Mouse (Mus musculus) activated CD4-positive, CD25-positive, alpha-beta regulatory T cell, adult 4 months (primary cell): ENCODE measurements at regions not wholly inside any gene's neighbourhood (a gene's known extent, or its start where the extent isn't known, plus 50 kb on each side); places are given as distances from the start of the nearest gene placed in this dataset.

Experiments
- ATAC-seq: one replicate; pipeline ENCODE4 v1.8.0; 2017

DNA sequence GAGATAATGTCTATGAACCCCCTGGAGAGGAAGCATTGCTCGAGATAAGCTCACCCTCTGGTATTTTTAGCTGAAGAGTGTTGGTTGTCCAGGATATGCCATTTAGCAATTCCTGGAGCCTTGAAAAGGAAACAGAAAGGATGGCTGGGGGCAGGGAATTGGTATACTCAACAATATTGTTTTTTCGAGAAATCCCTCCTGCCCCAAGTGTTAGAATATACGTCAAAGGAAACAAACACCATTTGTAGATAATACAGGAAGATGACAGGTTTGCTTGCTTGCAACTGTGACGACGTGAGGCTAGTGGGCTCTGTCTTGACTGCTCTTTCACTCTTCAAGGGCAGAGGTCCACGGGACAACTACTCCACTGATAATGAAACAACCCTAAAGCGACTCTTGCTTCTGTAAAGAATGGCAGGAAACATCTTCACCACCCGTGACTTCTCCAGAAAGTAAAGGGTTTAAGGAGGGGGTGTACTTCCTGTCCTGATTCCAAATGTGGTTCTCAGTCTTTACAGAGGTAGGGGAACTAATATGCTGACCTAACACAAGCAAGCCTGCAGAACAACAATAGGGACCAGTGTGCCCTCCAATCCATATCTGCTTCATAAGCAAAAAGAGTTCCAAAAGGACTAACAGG lies 270.3 kb downstream of the Ets1 start:
- ATAC-seq: peak; percentile 57

DNA sequence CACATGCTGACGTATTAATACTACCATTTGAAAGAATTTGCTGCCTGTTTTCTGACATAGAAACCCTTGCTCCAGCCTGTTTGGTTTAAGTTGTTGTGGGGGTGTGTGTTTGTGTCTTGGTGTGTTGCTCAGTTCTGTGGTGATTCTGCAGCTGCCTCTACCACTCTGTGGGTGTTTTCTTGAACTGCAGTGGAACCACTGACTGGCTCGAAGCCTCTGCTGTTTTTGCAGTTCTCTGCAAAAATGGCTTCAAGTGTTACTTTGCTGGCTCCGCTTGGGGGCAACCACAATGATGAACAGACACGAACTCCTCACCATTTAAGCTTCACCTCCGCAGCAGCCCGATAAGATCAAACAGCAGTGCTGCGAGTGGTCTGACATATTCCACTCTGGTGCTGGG lies 274.6 kb downstream of the Ets1 start:
- peak; percentile 55 for ATAC-seq

DNA sequence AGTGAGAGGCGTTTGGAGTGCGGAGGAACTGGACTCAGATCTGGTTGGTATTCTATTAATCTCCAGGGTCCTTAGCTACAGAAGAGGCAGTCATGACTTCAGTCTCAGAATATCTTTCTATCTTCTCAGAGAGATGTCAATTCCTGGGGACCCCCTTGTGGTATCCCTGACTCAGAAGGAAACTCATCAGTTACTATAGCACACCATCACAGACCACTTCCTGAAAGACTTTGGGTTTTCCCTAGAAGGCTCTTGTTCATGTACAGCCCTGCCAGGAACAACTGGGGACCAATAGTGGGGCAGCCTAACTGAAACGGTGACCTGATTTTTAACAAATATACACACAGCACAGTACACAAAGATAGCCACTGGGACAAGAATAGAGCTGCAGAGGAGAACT lies 279.6 kb downstream of the Ets1 start:
- peak; percentile 83 for ATAC-seq

DNA sequence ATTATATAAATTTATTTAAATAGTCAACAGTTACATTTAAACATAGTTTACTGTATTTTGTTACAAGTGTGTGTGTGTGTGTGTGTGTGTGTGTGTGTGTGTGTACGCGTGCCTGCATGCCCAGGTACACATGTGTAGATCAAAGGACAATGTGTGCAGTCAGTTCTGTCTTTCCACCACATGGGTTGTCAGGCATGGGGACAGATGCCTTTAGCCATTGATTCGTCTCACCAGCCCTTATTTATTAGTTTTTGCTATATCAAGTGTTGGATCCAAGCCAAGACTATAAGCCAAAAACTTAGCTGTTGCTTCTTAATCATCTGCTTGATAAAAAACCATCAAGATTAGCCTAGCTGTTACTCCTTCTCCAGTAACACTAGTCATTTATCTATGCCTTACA lies 280.7 kb downstream of the Ets1 start:
- ATAC-seq: no peak

DNA sequence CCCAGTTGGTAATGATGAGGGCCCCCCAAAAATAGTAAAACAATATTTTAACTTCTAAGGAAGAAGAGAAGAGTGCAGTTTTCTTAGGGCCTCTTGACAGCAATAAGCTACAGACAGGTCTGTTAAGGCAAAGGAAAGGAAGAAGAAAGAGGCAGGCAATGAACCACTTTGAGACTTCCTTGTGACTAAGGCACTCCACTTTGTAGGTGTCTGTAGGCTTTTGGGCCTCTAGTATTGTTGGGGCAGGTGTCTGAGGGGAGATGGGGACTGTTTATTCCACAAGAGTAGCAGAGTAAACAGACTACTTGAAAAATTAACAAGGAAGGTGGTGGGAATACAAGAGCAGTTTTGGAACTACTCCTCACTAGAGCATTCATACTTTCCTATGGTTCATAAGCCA lies 287.9 kb downstream of the Ets1 start:
- ATAC-seq: no peak

DNA sequence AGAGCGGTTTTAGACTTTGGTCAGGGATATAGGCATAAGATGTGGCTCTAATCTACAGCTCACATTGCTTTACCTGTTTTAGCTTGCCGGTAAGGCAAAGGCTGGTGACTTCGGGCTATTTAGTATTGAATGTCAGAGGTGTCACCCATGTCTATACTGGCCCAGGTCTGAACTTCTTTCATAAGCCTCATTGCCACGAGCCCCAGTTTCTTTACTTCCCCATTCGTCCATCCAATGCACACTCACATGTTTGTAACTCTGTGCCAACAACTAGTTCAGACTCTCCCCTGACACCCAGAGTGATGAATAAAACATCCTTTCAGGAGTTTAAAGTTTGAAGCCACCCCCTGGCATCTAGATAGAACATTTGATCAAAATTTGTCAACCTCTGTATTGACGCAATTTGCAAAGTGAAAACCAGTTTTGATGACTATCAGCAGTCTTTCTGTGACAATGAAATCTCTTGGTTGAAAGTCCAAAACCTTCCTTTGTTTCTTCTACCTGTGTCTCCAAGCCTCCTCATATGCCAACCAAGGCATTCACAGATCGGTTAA lies 288.4 kb downstream of the Ets1 start:
- no peak for ATAC-seq

DNA sequence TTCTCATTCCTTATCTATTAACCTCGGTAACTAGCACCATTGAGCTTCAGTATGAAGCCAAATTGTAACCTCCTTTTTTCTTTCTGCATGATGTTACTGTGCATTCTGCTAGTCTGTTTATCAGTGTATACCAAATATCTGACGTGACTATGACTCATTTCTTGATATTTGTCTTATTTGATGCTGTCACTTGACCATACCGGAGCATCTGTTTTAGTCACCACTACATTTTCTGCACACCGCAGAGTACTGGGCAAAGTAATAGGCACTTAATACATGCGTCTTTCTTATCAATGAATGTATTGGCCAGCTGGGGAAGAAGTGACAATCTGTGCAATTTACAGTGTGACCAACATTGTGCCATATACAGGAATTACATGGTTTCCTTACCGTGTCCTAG lies 289.0 kb downstream of the Ets1 start:
- ATAC-seq: no peak

DNA sequence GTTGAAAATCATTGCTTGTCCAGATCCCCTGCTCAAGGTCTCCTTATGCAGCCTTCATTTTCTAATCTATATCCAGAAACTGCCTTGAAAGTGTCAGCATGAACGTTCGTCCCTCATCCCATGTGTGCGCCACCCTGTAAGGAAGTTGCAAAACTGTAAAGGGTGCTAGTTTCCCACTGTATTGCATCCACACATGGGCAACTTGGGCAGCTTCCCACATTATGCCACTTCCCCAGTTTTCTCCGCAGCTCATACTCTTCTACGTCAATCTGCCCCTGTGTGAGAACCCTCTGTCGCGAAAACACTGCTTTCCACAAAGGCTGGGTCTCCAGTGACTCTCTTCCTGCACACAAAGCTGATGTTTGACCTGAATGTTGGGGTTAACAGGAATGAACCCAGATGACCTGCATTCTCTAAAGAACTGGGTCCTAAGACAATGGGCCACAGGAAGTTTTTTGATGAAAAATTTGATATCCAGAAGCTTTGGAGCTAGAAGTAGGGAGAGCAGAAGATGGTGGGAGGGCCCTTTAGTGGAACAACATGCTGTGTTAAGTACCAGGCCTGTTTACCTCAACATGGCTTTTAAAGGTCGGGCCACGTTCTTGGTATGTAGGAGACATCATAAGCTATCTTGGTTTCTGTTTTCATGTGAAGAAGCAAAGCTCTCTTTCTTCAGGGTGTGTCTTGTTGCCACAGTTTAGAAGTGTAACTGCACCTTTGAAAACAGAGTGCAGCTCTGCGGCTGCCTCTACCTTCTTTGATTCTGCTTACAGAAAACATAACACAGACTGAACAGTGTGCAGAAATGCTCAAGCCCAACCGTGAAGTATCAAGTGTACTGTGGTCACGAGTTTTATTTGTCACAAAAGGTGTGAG lies 289.9 kb downstream of the Ets1 start:
- ATAC-seq: peak; percentile 49

DNA sequence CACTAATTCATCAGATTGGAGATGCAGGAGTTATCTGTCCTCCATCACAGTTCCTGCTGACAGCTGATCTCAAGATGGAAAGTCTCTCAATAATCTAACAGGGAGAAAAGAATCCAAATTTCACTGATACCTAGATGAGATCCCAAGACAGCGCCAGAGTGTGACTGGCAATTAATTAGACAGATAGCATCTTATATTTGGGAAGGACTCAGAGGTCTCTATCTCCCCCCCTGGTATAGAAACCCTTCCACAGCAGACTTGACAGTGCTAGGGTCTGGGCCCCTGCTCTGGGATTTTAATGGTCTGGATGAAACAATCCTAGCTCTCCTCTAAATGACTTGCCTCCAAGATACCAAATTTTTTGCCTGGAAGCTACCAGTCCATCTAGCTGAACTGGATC lies 291.6 kb downstream of the Ets1 start:
- no peak for ATAC-seq

DNA sequence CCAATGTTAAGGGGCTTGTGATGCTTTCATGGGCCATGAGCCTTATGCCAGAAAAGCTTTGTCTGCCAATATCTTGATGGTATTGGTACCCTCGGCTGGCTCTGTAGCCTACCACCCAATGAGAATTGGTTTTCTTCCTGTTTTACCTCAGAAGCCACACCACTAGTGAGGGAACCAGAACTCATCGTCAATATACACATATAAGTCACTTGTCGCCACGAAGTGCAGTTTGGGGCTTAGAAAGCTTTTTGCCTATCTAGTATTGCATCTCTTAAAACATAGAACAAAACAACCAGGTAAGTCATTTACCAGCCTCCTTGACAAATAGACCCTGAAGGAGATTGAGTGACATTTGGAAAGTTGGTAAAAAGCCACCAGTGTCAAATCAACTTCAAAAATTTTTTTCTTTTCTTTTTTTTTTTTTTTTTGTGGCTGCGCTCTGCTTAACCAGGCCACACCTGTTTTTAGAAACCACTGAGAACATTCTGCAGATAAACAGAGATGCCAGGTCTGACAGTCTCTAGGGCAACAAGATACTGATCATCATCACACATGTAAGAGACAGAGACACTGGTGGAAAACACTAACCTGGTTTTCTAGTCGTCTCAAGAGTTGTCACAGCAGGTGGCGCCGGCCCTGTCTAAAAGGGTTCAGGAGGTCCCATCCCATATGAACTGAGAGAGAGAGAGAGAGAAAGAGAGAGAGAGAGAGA lies 292.4 kb downstream of the Ets1 start:
- peak; percentile 67 for ATAC-seq

DNA sequence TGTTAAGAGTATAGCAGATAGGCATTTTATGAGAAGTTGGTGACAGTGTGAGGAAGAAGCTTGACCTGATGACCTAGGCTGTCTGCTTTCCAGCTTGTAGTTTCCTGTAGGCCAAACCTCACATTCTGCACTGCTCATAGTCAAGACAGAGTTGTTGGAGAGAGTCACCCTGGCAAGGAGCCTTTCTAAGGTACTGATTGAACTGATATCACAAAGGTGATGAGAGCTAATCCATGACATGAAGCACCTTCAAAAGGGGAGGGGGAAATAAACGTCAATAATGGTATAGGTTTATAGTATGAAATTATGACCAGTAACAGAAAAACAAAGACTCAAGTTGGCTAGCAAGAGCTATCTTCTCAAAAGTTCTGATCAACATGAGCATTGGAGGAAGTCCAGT lies 293.3 kb downstream of the Ets1 start:
- no peak for ATAC-seq

DNA sequence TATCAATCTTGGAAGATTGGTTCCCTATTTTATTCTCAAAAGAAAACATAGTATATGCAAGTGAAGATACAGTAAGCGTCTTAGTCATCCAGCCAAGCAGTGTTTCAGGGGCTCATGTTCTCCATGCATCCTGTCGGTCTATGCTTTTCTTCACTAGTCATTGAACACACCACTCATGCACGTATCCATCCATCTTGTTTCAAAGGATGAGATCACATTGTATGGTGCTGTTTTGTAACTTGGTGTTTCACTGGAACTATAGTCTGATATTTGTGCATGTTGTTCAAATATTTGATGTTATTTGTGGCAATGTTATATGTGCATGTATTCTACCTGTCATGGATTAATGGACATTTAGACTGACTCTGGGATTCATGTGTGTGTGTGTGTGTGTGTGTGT lies 293.8 kb downstream of the Ets1 start:
- ATAC-seq: no peak

DNA sequence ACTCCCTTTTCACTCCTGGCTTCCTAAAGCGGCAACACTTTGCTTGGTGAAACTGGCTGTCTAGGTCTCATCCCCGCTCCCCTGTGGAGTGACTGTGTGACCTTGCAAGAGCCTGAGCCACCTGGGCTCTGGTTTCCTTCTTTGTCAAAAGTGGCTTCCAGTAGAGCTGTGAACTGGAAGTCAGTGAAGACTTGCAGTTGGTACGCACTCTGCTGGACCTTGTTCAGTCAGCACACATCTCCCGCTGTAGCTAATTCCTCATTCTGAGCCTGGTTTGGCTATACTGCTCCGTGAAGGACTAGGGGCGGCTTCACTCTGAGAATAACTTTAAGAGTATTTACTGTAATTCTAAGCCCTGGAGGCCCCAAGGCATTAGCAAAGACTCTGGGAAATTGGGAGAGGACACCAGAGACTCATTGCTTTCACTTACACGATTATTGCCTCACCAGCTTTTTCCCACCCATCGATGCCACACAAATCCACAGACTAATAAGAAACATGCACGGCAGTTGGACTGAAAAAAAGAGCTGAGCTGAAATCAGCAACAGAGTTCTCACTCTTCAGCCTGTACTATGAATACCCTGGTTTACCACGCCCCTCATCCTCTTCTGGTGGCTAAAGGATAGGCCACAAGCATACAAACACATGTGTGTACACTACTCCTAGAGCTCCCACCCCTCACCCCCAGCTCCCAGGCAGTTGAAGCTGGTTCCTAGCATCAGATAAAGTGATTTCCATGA lies 295.4 kb downstream of the Ets1 start:
- no peak for ATAC-seq

DNA sequence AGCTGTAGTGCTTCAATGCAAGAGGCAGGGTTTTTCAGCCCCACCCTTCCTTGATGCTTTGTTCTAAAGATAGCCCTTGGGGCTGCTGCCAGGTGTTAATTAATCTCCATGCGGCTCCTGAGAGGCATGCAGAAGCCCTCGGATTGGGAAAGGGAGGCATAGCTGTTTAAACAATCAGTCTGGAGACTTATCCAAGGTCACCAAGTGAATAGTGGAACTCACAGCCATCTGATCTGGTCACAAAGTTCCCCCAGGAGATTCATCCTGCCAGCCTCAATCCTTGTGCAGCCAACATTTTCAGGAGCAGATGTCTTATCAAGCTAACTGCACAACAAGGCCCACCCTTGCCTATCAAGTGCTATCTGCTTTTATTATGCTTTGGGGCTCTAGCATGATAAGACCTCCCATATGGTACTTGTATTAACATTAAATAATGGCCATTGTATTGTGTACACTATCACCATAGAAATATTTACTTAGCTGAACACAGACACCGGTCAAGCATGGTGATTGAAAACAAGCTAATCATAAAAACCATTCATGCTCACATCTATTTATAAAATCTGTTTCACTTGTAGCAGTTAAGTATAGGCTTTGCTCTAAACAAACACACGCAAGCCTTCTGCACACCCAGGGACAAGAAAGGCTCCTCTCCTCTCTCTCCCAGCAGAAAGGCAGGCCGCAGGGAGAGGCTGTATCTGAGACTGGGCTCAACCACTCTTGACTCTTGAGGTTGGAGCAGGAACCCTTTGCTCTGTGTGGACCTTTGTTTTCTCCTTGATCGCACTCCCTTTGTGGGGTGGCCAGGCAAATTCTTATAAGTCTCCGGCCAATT lies 297.4 kb downstream of the Ets1 start:
- no peak for ATAC-seq

DNA sequence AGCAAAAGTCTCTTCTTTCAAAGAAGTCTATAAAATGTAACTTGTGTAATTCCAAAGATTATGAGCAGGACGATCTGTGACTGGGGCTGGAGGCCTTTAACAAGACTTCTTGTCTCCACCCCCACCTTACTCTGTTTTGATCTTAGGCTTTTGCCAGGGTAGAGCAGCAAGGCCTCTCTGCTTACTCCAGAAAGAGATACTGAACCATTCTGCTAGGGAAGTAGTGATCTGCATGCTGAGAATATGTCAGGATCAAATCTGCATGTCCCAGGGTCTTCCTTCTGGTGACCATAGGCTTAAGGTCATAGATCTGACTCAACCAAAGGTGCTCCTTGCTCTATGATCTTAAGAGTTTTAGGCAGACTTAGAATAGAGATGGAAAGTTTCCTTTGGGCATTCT lies 298.4 kb downstream of the Ets1 start:
- no peak for ATAC-seq

DNA sequence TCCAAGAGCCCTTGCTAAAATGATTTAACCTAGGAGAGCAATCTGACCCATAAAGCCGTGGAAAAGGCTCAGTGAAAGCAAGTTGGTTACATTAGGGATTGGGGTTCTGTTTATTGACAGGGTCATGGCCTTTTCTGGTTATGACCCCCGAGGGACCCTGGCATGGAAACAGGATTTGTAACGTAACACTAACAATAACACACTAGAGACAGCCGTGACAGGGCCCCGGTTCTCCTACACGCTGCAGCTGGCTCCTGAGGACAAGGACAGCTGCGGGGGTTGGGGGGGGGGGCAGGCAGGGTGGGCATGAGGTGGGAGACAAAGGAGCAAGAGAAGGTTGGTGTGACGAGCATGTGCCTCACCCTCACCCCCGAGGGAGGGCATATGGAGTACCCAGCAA lies 300.4 kb downstream of the Ets1 start:
- no peak for ATAC-seq

DNA sequence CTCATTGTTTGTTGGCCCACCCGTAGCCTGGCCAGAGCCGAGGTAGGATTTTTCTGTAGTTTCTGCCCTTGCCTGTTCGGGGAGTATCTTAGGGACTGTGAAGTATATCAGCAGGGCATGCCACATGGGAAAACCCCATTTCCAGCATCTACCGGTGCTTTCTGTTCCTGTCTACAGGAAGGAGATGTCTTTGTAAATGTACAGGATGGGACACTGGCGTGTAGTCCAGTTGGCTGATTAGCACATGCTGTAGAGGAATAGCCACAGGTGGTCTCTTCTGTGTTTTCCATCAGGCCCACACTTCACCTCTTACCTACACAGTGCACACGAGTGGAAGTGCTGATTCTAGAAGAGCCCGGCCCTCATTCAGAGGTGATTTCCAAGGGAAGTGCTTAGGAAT lies 301.4 kb downstream of the Ets1 start:
- no peak for ATAC-seq

DNA sequence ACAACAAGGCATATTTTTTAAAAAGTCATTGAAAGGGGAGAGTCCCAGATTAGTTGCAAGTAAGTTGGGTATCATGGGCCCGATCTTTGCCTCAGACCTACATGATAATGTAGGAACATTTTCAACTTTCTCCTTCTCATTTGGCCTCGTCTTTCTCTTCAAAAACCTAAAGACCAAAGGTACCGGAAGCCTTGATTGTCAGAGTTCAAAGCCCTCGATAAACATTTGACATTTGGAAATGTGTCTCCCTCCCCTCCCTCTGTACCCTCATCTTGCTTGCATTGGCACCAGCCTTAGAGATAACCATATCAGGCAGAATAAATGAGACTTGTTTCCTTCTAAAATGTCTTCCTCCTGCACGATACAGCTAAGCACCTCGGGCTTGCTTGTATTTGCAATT lies 302.8 kb downstream of the Ets1 start:
- ATAC-seq: peak; percentile 19

DNA sequence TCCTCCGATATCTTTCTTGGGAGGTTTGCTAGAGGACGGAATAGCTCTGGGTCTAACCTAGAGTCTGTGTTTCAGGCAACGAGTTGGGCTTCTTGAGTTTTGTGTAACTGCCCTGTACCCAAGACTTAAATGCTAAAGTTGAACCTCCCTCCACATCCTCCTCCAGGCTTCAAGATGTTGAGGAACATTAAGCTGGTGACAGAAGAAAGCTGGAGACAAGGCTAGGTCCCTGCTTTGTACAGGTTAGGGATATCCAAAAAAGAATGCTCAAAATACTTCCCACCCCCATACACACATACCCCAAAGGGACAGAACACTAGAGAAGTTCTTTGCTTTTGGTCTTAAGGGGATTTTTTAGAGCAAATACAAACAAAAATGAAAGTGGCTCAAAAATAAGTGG lies 303.6 kb downstream of the Ets1 start:
- no peak for ATAC-seq

DNA sequence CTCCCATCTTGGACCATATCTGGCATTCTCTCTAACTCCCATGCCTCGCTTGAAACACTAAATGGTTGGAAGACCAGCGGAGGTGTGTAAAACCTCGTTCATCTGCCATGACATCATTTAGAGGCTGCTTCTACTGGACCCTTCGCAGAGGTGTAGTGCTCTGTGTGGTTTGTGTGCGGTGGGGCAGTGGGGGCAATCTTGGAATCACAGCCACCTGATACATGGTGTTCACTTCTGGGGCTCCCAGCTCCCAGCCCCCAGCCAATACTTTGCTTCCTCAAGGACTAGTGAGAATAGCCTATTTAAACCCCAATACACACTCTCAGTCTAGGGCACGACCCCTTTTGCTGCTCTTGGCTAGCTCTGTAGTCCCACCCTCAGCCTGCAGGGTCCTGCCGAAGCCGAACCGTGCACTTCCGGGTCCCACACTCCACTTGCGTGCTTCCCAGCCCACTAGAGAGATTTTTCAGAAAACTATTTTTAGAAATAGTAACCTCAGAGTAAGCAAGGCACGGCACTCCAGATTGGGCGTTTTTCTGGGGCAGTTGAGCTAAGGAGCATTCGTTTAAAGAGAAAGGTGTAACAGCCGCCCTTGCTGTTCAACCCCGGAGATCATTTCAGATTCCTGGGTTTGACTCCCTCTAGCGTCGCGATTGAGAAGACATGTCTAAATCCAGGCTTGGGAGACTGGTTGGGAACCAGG lies 304.2 kb downstream of the Ets1 start:
- ATAC-seq: peak; percentile 61
